Mouse (Mus musculus) c-Kit-positive CD71-positive TER-119-positive erythroid progenitor cells, embryonic 14.5 days (primary cell): ENCODE results near the gene Rnf126.
A peak's percentile ranks its signal among the peaks of the same experiment; 100 is the strongest.
"Not testable (repeated sequence)": the region's sequence is repeated elsewhere in the genome, so short reads cannot be mapped to it uniquely, and the experiment has no call there.

Experiments
- DNase-seq: peaks from one replicate; pipeline ENCODE4 v3.0.0-alpha.2; 2013; ENCODE audit warnings: low spot score

Gene Rnf126

DNA sequence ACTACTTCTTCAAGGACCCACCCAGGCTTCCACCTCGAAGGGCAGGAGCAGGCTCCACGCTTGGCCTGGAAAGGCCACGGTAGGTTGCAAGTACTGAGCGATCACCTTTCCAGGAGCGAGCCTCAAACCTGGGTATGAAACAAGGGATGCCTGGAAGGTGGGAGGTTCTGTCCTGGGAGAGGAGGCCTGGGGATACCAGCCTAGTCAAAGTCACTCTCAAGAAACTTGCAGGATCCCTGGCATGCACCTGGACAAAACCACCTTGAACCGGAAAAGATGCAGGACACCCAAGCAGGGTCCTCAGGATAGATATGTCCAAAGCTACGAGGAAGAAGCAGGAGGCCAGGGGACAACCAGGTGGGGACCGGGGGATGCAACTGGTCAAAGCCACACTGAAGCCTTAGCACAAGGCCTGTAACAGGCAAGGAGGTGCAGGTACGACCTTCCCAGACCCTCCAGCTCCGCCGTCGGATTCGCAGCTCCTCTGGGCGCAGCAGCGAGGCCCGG, 698 bp downstream of the Rnf126 start:
- no peak for DNase-seq

DNA sequence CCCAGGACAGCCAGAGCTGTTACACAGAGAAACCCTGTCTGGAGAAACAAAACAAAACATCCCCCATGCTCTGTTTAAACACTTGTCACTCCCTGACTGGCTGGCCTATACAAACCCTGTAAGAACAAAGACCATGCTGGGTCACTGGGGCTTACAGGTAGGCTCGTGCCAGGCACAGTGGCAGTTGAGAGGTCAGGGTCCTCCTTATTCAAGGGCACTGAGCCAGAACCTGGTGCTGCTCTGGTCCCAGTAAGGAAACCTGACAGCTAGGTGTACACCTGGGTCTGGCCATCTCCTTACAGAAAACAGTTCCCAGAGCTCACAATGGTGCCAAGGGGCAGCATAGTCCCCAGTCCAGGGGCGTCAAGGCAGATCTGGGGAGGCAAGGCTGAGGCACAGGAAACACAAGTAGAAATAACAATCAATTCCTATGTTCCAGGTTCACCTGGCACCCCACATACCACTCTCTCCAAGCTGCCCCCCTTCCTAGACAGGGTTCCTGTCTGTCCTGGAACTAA, 1.5 kb downstream of the Rnf126 start:
- no peak for DNase-seq

GRCm38 (mm10) chr10:79764234-79764633, 2.5 kb downstream of the Rnf126 start:
- no peak for DNase-seq

- DNase-seq, result no peak
Measured at GRCm38 (mm10) chr10:79762875-79763274, 3.9 kb downstream of the Rnf126 start.

GRCm38 (mm10) chr10:79760603-79761143, 6.1 kb downstream of the Rnf126 start:
- no peak for DNase-seq

GRCm38 (mm10) chr10:79759675-79760074, 7.1 kb downstream of the Rnf126 start:
- DNase-seq, result not testable (repeated sequence)

DNA sequence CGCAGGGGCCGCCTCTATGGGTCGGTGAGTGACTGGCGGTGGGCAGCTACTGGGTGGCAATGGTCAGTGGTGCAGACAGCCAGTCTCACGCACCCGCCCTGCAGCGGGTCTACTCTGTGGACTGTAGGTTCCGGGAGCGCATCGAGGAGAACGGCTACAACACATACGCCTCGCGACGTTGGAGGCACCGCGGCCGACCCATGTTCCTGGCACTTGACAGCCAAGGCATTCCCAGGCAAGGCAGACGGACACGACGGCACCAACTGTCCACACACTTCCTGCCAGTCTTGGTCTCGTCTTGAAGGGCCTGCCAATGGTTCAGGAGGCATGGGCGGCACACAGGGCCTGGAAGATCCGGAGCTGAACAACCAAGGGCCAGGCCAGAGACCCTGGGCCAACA, 10.1 kb downstream of the Rnf126 start:
- DNase-seq, result no peak

GRCm38 (mm10) chr10:79755854-79756253, 10.9 kb downstream of the Rnf126 start:
- no peak for DNase-seq

DNA sequence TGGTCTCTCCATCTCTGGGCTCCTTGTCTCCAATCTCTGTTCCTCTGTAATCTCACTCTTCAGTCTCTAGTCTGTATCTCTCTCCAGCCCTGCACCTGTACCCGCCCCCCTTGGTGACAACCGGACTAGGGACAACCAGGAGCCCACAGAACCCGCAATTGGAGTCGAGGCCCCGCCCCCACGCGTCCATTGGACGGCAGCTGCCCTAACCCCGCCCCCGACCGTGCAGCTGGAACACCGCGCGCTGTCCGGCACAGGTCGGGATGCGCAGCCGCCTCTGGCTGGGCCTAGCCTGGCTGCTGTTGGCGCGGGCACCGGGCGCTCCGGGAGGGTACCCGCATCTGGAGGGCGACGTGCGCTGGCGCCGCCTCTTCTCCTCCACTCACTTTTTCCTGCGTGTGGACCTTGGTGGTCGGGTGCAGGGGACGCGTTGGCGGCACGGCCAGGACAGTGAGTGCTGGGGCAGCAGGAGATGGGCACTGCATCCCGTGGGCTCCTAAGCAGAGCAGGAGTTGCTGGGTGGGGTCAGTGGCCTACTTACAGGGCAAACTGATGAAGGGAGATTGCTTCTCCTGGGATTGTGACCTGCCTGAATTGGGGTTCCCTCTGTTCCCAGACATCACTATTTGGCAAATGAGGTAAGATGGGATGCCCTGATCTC, 11.8 kb downstream of the Rnf126 start, which contains the start of gene Fgf22:
Gene Fgf22 (plus strand): TSS at position 221 of the 661 bp plus-strand sequence.
- DNase-seq, result peak; percentile 49

DNA sequence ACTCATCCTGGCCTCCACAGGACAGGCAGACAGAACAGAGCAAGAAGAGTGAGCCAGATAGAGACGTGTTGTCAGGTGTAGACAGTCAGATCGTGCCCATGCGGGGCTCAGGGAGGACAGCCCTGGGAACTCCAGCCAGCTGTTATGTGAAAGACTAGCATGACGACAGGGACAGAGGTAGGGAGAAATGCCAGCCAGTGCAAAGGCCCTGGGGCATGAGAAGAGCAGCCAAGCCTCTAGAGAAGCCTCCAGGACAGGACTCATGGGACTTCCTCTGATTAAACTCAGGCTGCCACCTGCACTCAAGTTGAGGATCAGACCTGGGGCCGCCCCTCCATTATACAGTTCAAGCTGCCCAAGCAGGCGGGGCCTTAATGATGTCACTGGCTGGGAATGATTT, 18.3 kb downstream of the Rnf126 start:
- no peak for DNase-seq

DNA sequence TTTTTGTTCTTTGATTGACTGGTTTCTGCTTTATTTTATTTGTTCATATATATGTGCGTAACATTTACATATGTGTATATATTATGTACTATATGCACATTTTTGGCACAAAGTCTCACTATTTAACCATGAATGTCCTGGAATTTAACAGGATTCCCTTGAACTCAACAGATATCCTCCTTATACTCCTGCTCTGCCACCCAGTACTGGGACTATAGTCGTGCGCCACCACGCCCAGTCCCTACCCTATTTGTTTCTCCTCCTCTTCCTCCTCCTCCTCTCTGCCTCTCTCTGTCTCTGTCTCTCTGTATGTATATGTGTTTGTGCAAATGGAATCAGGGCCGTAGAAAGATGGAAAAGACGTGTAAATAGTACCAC, 20.0 kb downstream of the Rnf126 start:
- DNase-seq, result no peak

GRCm38 (mm10) chr10:79745898-79746773, 20.6 kb downstream of the Rnf126 start, which contains the start of gene Polrmt:
Polrmt (minus strand) TSS chr10:79746581.
- DNase-seq, result peak; percentile 96

- no peak for DNase-seq
Measured at GRCm38 (mm10) chr10:79745411-79745810, 21.3 kb downstream of the Rnf126 start.

- DNase-seq, result no peak
Measured at GRCm38 (mm10) chr10:79743650-79744365, 22.9 kb downstream of the Rnf126 start.

GRCm38 (mm10) chr10:79743161-79743560, 23.6 kb downstream of the Rnf126 start:
- DNase-seq, result no peak

GRCm38 (mm10) chr10:79740863-79741262, 25.9 kb downstream of the Rnf126 start:
- DNase-seq, result no peak

DNA sequence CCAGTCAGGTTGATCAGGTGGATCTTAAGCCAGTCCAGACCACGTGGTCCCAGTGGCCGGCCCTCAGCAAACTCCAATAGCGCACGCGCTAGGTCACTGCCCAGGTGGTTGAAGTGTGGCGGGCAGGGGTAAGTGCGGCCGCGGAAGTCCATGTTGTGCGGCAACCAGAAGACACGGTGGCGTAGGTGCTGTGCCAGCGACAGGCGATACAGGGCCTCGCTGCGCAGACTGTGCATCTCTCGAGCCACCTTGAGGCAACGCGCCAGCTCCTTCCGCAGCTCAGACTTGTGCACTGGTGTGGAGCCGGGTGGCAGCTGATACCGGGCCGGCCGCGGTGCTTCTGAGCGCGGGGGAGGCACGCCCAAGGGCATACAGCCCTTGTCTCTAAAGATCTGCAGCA, 27.5 kb downstream of the Rnf126 start:
- DNase-seq, result no peak

GRCm38 (mm10) chr10:79738259-79738658, 28.5 kb downstream of the Rnf126 start:
- DNase-seq, result no peak

- DNase-seq, result no peak
Measured at GRCm38 (mm10) chr10:79736706-79737105, 30.0 kb downstream of the Rnf126 start.

DNA sequence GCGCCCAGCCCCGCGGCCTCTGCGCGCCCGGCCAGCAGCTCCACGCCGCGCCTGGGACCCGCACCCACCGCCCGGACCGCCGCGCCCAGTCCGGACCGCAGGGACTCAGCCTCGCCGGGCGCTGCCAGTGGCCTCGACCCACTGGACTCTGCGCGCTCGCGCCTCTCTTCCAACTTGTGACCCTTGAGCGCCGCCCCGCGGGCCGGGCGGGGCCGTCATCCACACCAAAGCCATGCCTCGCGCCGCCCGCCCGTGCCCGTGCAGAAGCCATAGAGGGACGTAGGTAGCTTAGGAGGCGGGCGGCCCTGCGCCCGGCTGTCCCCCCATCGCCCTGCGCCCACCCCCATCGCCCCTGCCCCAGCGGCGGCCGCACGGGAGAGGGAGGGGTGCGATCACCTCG, 31.4 kb downstream of the Rnf126 start:
- no peak for DNase-seq

- no peak for DNase-seq
Measured at GRCm38 (mm10) chr10:79733847-79734246, 32.9 kb downstream of the Rnf126 start.

GRCm38 (mm10) chr10:79732500-79732899, 34.3 kb downstream of the Rnf126 start:
- DNase-seq, result no peak
